Mouse (Mus musculus): ENCODE data around the gene Sirt6. TPM values are rescaled to one million over a fixed set of nuclear protein-coding genes. Genes with fewer than 3 reads are reported as not detected.
A peak's percentile ranks its signal among the peaks of the same experiment; 100 is the strongest.

Sirt6 gene
- polyA plus RNA-seq, 1 experiment from 2014 or later, result 42.1 TPM

DNA sequence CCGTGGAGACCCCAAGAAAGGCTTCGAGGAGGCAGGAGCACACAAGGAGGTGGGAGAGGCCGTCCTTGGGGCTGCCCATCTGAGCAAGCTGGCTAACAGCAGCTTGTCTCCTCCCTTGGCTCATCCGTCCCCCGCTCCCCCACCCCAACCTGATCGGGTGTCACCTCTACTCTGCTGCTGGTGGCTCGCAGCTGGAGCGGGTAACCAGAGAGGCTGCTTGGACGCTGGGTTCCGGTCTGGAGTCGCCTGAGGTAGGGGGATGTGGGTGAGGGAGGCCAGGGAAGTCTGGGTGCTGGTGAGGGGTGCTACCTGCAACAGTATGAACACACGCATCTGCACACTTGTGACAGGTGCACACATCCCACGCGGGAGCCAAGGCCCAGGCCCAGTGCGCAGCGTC is 793 bp upstream of the Sirt6 start, which contains the start of gene Ankrd24:
Ankrd24 (plus strand) TSS at position 151 of the 400 bp plus-strand sequence.
- Histone ChIP-seq H3K27ac (peak within 1 kb of the TSS; percentile 92), H3K4me2 (replicated peaks) (peak within 1 kb of the TSS; percentile 93), H3K36me3 (replicated peaks; ENCODE audit: control insufficient read depth, insufficient read depth) (peaks cover 29% of the 10 kb centered on the region), H3K9ac (peak within 1 kb of the TSS; percentile 88), H3K27me3 (ENCODE audit: control insufficient read depth, insufficient read depth, low read length) (no peaks in the 10 kb centered on the region), H3K9me3 (ENCODE audit: control insufficient read depth, low read length) (no peaks in the 10 kb centered on the region), H3K4me3 (replicated peaks; ENCODE audit: low read length) (peak within 1 kb of the TSS; percentile 87), H3K4me1 (replicated peaks; ENCODE audit: control insufficient read depth, insufficient read depth, low read length) (peaks cover 17% of the 10 kb centered on the region)
- DNase-seq (ENCODE audit: low spot score), result no peak
- WGBS, result 85% methylated on average over 16 of the region's 16 CpGs
- no peak for ATAC-seq (ENCODE audit: low FRiP score)

GRCm38 (mm10) chr10:81627836-81628220 is 231 bp upstream of the Sirt6 start:
- ATAC-seq (ENCODE audit: low FRiP score) (peak; percentile 22; the same call in 1 of the 2 replicates), DNase-seq (ENCODE audit: low spot score) (no peak)
- H3K36me3 ChIP-seq (replicated peaks; ENCODE audit: control insufficient read depth, insufficient read depth), result peaks cover 32% of the 10 kb centered on the region
- H3K9me3 ChIP-seq (ENCODE audit: control insufficient read depth, low read length), result no peaks in the 10 kb centered on the region
- H3K4me3 ChIP-seq (replicated peaks; ENCODE audit: low read length), result peak overlapping the region; percentile 87
- peak overlapping the region; percentile 88 for H3K9ac ChIP-seq
- 69% methylated on average over 7 of the region's 7 CpGs for WGBS
- peaks cover 17% of the 10 kb centered on the region for H3K4me1 ChIP-seq (replicated peaks; ENCODE audit: control insufficient read depth, insufficient read depth, low read length)
- peak overlapping the region; percentile 92 for H3K27ac ChIP-seq
- H3K4me2 ChIP-seq (replicated peaks), result peak overlapping the region; percentile 93
- H3K27me3 ChIP-seq (ENCODE audit: control insufficient read depth, insufficient read depth, low read length), result no peaks in the 10 kb centered on the region

DNA sequence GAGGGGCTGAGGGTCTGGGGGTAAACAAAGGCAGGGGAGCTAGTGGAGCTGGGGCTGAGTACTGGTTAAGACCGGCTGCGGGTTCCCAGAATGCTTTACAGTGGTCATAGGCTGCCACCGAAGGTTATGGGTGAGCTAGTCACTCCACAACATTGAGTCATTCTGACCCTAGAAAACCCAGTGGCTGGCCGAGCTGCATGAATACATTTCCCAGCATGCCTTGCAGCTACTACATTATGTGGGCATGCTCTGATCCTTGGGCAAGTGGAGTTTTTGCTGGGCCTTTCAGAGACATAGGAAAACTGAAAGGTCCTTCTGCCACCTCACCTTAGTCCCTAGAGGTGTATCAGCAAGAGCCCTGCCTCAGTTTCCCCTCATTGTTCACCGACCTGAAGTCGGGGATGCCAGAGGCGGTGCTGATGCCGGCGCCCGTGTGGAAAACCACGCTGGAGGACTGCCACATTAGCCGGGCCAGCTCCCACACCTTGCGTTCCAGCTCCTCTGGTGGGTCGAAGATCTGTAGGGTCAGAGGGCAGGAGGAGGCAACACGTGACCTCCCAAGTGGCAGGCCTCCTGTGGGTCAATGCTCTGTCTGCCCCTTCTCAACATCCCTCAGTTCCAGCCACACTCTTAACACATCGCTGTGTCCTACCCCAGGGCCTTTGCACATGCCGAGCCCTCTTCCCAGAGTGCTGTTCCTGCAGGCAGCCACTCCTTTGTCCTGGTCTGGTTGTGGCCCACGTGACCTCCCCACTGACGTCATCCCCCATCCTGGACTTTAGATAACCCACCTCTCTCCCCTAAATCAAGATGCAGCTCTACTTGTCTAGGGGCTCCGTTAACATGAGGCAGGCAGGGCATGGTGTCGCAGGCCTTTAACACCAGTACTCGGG is 1.2 kb downstream of the Sirt6 start:
- WGBS, result 95% methylated on average over 22 of the region's 22 CpGs
- peak overlapping the region; percentile 92 for H3K27ac ChIP-seq
- no peak for DNase-seq (ENCODE audit: low spot score)
- H3K9me3 ChIP-seq (ENCODE audit: control insufficient read depth, low read length), result no peaks in the 10 kb centered on the region
- H3K27me3 ChIP-seq (ENCODE audit: control insufficient read depth, insufficient read depth, low read length), result no peaks in the 10 kb centered on the region
- peak overlapping the region; percentile 88 for H3K9ac ChIP-seq
- H3K36me3 ChIP-seq (replicated peaks; ENCODE audit: control insufficient read depth, insufficient read depth), result peaks cover 46% of the 10 kb centered on the region
- ATAC-seq (ENCODE audit: low FRiP score), result no peak
- peak overlapping the region; percentile 87 for H3K4me3 ChIP-seq (replicated peaks; ENCODE audit: low read length)
- H3K4me2 ChIP-seq (replicated peaks), result peak overlapping the region; percentile 93
- peaks cover 17% of the 10 kb centered on the region for H3K4me1 ChIP-seq (replicated peaks; ENCODE audit: control insufficient read depth, insufficient read depth, low read length)

- no peak for DNase-seq (ENCODE audit: low spot score)
- 60% methylated on average over 8 of the region's 8 CpGs for WGBS
- ATAC-seq (ENCODE audit: low FRiP score), result no peak
- H3K36me3 ChIP-seq (replicated peaks; ENCODE audit: control insufficient read depth, insufficient read depth), result peaks cover 53% of the 10 kb centered on the region
- no peaks in the 10 kb centered on the region for H3K9me3 ChIP-seq (ENCODE audit: control insufficient read depth, low read length)
- H3K9ac ChIP-seq, result no peak overlapping the region
- no peak overlapping the region for H3K4me2 ChIP-seq (replicated peaks)
- peaks cover 16% of the 10 kb centered on the region for H3K4me1 ChIP-seq (replicated peaks; ENCODE audit: control insufficient read depth, insufficient read depth, low read length)
- no peak overlapping the region for H3K4me3 ChIP-seq (replicated peaks; ENCODE audit: low read length)
- no peak overlapping the region for H3K27ac ChIP-seq
- H3K27me3 ChIP-seq (ENCODE audit: control insufficient read depth, insufficient read depth, low read length), result no peaks in the 10 kb centered on the region
These were observed 4.2 kb downstream of the Sirt6 start for GRCm38 (mm10) chr10:81623441-81623840.

GRCm38 (mm10) chr10:81620786-81621185 is 6.8 kb downstream of the Sirt6 start:
- WGBS, result 60% methylated on average over 9 of the region's 9 CpGs
- Histone ChIP-seq H3K27me3 (ENCODE audit: control insufficient read depth, insufficient read depth, low read length) (no peaks in the 10 kb centered on the region), H3K9ac (no peak overlapping the region), H3K36me3 (replicated peaks; ENCODE audit: control insufficient read depth, insufficient read depth) (peaks cover 47% of the 10 kb centered on the region), H3K4me1 (replicated peaks; ENCODE audit: control insufficient read depth, insufficient read depth, low read length) (no peaks in the 10 kb centered on the region), H3K9me3 (ENCODE audit: control insufficient read depth, low read length) (no peaks in the 10 kb centered on the region), H3K27ac (no peak overlapping the region), H3K4me2 (replicated peaks) (no peak overlapping the region), H3K4me3 (replicated peaks; ENCODE audit: low read length) (no peak overlapping the region)
- no peak for DNase-seq (ENCODE audit: low spot score)
- no peak for ATAC-seq (ENCODE audit: low FRiP score)

DNA sequence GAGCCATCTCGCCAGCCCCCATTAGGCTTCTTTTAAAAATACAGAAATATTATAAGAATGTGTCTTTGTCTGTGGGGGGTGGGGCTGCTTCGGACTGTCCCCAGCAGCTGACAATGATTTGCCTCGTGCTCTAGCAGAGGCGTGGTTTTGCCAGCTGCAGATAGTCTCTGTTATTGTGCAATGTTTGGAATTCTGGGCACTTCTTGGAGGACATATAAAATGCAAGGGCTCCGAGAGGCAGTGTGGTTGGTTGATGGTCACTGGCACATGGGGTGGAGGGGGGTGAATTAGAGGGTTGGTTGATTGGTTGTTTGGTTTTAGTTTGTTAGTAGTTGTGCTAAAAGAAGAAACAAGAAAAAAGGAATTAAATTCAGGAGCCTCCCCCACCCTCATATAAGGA is 7.6 kb downstream of the Sirt6 start:
- DNase-seq (ENCODE audit: low spot score) (no peak), ATAC-seq (ENCODE audit: low FRiP score) (no peak)
- no peak overlapping the region for H3K4me2 ChIP-seq (replicated peaks)
- H3K9ac ChIP-seq, result no peak overlapping the region
- 93% methylated on average over 5 of the region's 5 CpGs for WGBS
- H3K27ac ChIP-seq, result no peak overlapping the region
- H3K4me1 ChIP-seq (replicated peaks; ENCODE audit: control insufficient read depth, insufficient read depth, low read length), result no peaks in the 10 kb centered on the region
- H3K36me3 ChIP-seq (replicated peaks; ENCODE audit: control insufficient read depth, insufficient read depth), result peaks cover 39% of the 10 kb centered on the region
- H3K9me3 ChIP-seq (ENCODE audit: control insufficient read depth, low read length), result no peaks in the 10 kb centered on the region
- no peak overlapping the region for H3K4me3 ChIP-seq (replicated peaks; ENCODE audit: low read length)
- no peaks in the 10 kb centered on the region for H3K27me3 ChIP-seq (ENCODE audit: control insufficient read depth, insufficient read depth, low read length)

- DNase-seq (ENCODE audit: low spot score), result no peak
- no peak for ATAC-seq (ENCODE audit: low FRiP score)
- Histone ChIP-seq H3K4me1 (replicated peaks; ENCODE audit: control insufficient read depth, insufficient read depth, low read length) (no peaks in the 10 kb centered on the region), H3K9ac (no peak overlapping the region), H3K4me2 (replicated peaks) (no peak overlapping the region), H3K9me3 (ENCODE audit: control insufficient read depth, low read length) (no peaks in the 10 kb centered on the region), H3K4me3 (replicated peaks; ENCODE audit: low read length) (no peak overlapping the region), H3K27me3 (ENCODE audit: control insufficient read depth, insufficient read depth, low read length) (no peaks in the 10 kb centered on the region), H3K27ac (no peak overlapping the region), H3K36me3 (replicated peaks; ENCODE audit: control insufficient read depth, insufficient read depth) (no peaks in the 10 kb centered on the region)
- WGBS, result 62% methylated on average over 6 of the region's 6 CpGs
These were observed 12.1 kb downstream of the Sirt6 start for GRCm38 (mm10) chr10:81615486-81615885.

GRCm38 (mm10) chr10:81612779-81613178 is 14.8 kb downstream of the Sirt6 start:
- Histone ChIP-seq H3K9me3 (ENCODE audit: control insufficient read depth, low read length) (no peaks in the 10 kb centered on the region), H3K27ac (no peak overlapping the region), H3K4me3 (replicated peaks; ENCODE audit: low read length) (no peak overlapping the region), H3K27me3 (ENCODE audit: control insufficient read depth, insufficient read depth, low read length) (no peaks in the 10 kb centered on the region), H3K36me3 (replicated peaks; ENCODE audit: control insufficient read depth, insufficient read depth) (no peaks in the 10 kb centered on the region), H3K4me1 (replicated peaks; ENCODE audit: control insufficient read depth, insufficient read depth, low read length) (no peaks in the 10 kb centered on the region), H3K4me2 (replicated peaks) (no peak overlapping the region), H3K9ac (no peak overlapping the region)
- WGBS, result 75% methylated on average over 3 of the region's 3 CpGs
- ATAC-seq (ENCODE audit: low FRiP score), result no peak
- DNase-seq (ENCODE audit: low spot score), result no peak

DNA sequence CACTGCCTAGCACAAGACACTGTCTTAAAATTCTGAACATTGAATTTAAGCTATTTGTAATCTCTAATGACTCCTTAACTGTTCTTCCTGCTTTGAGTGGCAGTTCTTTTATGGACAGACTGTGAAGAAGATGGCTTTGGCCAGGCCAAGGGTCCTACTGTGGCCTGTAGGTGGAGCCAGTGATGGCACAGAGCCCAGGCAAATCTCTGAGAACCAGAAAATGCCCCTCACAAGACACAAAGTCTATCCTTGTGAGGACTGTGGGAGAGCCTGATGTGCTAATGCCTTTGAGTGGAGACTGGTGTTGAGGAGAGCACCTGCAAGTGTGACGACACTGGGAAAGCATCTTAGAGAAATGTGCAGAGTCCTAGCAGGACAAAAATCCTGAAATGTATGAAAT is 19.3 kb downstream of the Sirt6 start:
- no peaks in the 10 kb centered on the region for H3K27me3 ChIP-seq (ENCODE audit: control insufficient read depth, insufficient read depth, low read length)
- no peak overlapping the region for H3K9ac ChIP-seq
- H3K27ac ChIP-seq, result no peak overlapping the region
- H3K4me2 ChIP-seq (replicated peaks), result no peak overlapping the region
- WGBS, result 94% methylated on average over 1 of the region's 1 CpGs
- peaks cover 13% of the 10 kb centered on the region for H3K4me1 ChIP-seq (replicated peaks; ENCODE audit: control insufficient read depth, insufficient read depth, low read length)
- H3K36me3 ChIP-seq (replicated peaks; ENCODE audit: control insufficient read depth, insufficient read depth), result no peaks in the 10 kb centered on the region
- no peaks in the 10 kb centered on the region for H3K9me3 ChIP-seq (ENCODE audit: control insufficient read depth, low read length)
- H3K4me3 ChIP-seq (replicated peaks; ENCODE audit: low read length), result no peak overlapping the region
- ATAC-seq (ENCODE audit: low FRiP score), result no peak
- no peak for DNase-seq (ENCODE audit: low spot score)
